Mouse (Mus musculus) liver, adult 2 months (tissue): ENCODE data around the gene Egfr.

Source experiments
- CTCF ChIP-seq: fragments of 200-500 bp; IDR thresholded peaks from 2 replicates; pipeline ENCODE4 v1.5.1; 2011; ENCODE audit warnings: low read depth, low read length, control low read depth
- POLR2A ChIP-seq: fragments of 200-500 bp; IDR thresholded peaks from 2 replicates; pipeline ENCODE4 v1.6.1; 2011; ENCODE audit warnings: low read length, control low read depth; ENCODE audit not compliant: insufficient read depth; ENCODE audit errors: extremely low read depth

GRCm38 (mm10) chr11:16854111-16854510, 102.1 kb downstream of the Egfr start:
- TF ChIP-seq POLR2A (no peak), CTCF (no peak)
